7 mouse cellular contexts compared by ENCODE assay signal in genomic region chr13:67452021-67452309, GRCm38 (mm10). TPM values are rescaled to one million over a fixed set of nuclear protein-coding genes. Genes with fewer than 3 reads are reported as not detected.
DNase-seq lines count a peak whose midpoint lies in the region; ATAC-seq and TF ChIP-seq lines count a peak whose summit lies in the region.

No protein-coding gene starts in this region.

- ATAC-seq in embryonic facial prominence, embryonic 14.5 days (ENCODE audit: low read depth) = peak; percentile 41; the same call in 1 of the 2 replicates
- peak; percentile 40; the same call in 1 of the 2 replicates for ATAC-seq in intestine, embryonic 14.5 days (replicated peaks; ENCODE audit: low FRiP score, low TSS enrichment, low read depth)
- peak; percentile 17 for ATAC-seq in midbrain, embryonic 12.5 days (ENCODE audit: low FRiP score, low read depth)

- no peak for TF ChIP-seq CTCF in liver, adult 2 months (IDR thresholded peaks at IDR 0.05; ENCODE audit: low read depth, low read length)

- H3K27ac ChIP-seq in liver, adult 2 months (replicated peaks; ENCODE audit: insufficient read depth, low read depth, low read length) = peak overlapping the region; percentile 73
- H3K27ac ChIP-seq in embryonic facial prominence, embryonic 14.5 days (replicated peaks; ENCODE audit: low read depth, low read length) = peak overlapping the region; percentile 55
- peak overlapping the region; percentile 6; the same call in 1 of the 2 replicates for H3K27ac ChIP-seq in intestine, embryonic 14.5 days (ENCODE audit: low read depth)
- H3K27ac ChIP-seq in midbrain, embryonic 12.5 days (replicated peaks) = no peak overlapping the region

- peaks cover 10% of the 10 kb centered on the region for H3K36me3 ChIP-seq in liver, adult 2 months (ENCODE audit: control insufficient read depth, insufficient read depth, low read length)
- peaks cover 17% of the 10 kb centered on the region for H3K36me3 ChIP-seq in embryonic facial prominence, embryonic 14.5 days (ENCODE audit: control insufficient read depth, insufficient read depth, low read length)
- peaks cover 7% of the 10 kb centered on the region; the same call in 1 of the 2 replicates for H3K36me3 ChIP-seq in intestine, embryonic 14.5 days (ENCODE audit: control insufficient read depth, insufficient read depth, low read length)
- H3K36me3 ChIP-seq in midbrain, embryonic 12.5 days = no peaks in the 10 kb centered on the region

- no peaks in the 10 kb centered on the region for H3K27me3 ChIP-seq in liver, adult 2 months (ENCODE audit: control insufficient read depth, insufficient read depth, low read length)
- no peaks in the 10 kb centered on the region for H3K27me3 ChIP-seq in embryonic facial prominence, embryonic 14.5 days (replicated peaks; ENCODE audit: control insufficient read depth, insufficient read depth, low read length)
- no peaks in the 10 kb centered on the region for H3K27me3 ChIP-seq in intestine, embryonic 14.5 days (replicated peaks; ENCODE audit: control insufficient read depth, insufficient read depth, low read length)
- H3K27me3 ChIP-seq in midbrain, embryonic 12.5 days = no peaks in the 10 kb centered on the region

- peaks cover 1% of the 10 kb centered on the region; the same call in 1 of the 2 replicates for H3K4me1 ChIP-seq in liver, adult 2 months (ENCODE audit: control insufficient read depth, insufficient read depth, low read length)
- H3K4me1 ChIP-seq in embryonic facial prominence, embryonic 14.5 days (ENCODE audit: control insufficient read depth, insufficient read depth, low read length) = no peaks in the 10 kb centered on the region
- H3K4me1 ChIP-seq in intestine, embryonic 14.5 days (replicated peaks; ENCODE audit: control insufficient read depth, insufficient read depth, low read length) = no peaks in the 10 kb centered on the region; the same call in 1 of the 2 replicates
- H3K4me1 ChIP-seq in midbrain, embryonic 12.5 days = peaks cover 6% of the 10 kb centered on the region; the same call in 1 of the 2 replicates

- no peaks in the 10 kb centered on the region for H3K9me3 ChIP-seq in embryonic facial prominence, embryonic 14.5 days (ENCODE audit: control insufficient read depth, low read length)
- H3K9me3 ChIP-seq in intestine, embryonic 14.5 days (ENCODE audit: control insufficient read depth, low read length) = no peaks in the 10 kb centered on the region
- H3K9me3 ChIP-seq in midbrain, embryonic 12.5 days = no peaks in the 10 kb centered on the region

- H3K4me2 ChIP-seq in embryonic facial prominence, embryonic 14.5 days (ENCODE audit: low read depth, low read length) = peak overlapping the region; percentile 64
- H3K4me2 ChIP-seq in intestine, embryonic 14.5 days (ENCODE audit: low read length) = peak overlapping the region; percentile 77
- H3K4me2 ChIP-seq in midbrain, embryonic 12.5 days (replicated peaks) = peak overlapping the region; percentile 73

- no peaks in the 10 kb centered on the region; the same call in 1 of the 2 replicates for H3K79me2 ChIP-seq in liver, adult 2 months (ENCODE audit: control insufficient read depth, insufficient read depth, low read length)

- H3K9ac ChIP-seq in liver, adult 2 months (ENCODE audit: low read depth, low read length) = peak overlapping the region; percentile 28
- peak overlapping the region; percentile 69 for H3K9ac ChIP-seq in embryonic facial prominence, embryonic 14.5 days (ENCODE audit: low read depth, low read length)
- peak overlapping the region; percentile 48 for H3K9ac ChIP-seq in intestine, embryonic 14.5 days (ENCODE audit: low read length)
- H3K9ac ChIP-seq in midbrain, embryonic 12.5 days (replicated peaks) = peak overlapping the region; percentile 49; the same call in 1 of the 2 replicates

- no peak for TF ChIP-seq POLR2A in liver, adult 2 months (IDR thresholded peaks at IDR 0.05; ENCODE audit: extremely low read depth, insufficient read depth, low read length)

- DNase-seq in liver, adult 2 months (ENCODE audit: extremely low read depth, low read depth, low spot score) = no peak
- DNase-seq in liver = no peak
- DNase-seq in embryonic facial prominence, embryonic 14.5 days (ENCODE audit: low spot score) = no peak
- no peak for DNase-seq in intestine, embryonic 14.5 days (ENCODE audit: low spot score)
- no peak for DNase-seq in left cerebral cortex, adult 11 months (ENCODE audit: low spot score)
- DNase-seq in Muller cell, postnatal 12 days (ENCODE audit: inconsistent ontology term) = no peak

- peak overlapping the region; percentile 28 for H3K4me3 ChIP-seq in liver, adult 2 months (ENCODE audit: insufficient read depth, low read depth, low read length)
- H3K4me3 ChIP-seq in embryonic facial prominence, embryonic 14.5 days (ENCODE audit: low read depth, low read length) = peak overlapping the region; percentile 56
- H3K4me3 ChIP-seq in intestine, embryonic 14.5 days (ENCODE audit: low read depth, low read length) = peak overlapping the region; percentile 67
- peak overlapping the region; percentile 60 for H3K4me3 ChIP-seq in midbrain, embryonic 12.5 days

- 4% methylated on average over 3 of the region's 3 CpGs for WGBS in liver, adult 2 months
- WGBS in embryonic facial prominence, embryonic 14.5 days = 7% methylated on average over 3 of the region's 3 CpGs
- 4% methylated on average over 3 of the region's 3 CpGs for WGBS in intestine, embryonic 14.5 days
- WGBS in midbrain, embryonic 12.5 days = 2% methylated on average over 3 of the region's 3 CpGs

RNA-seq across cellular contexts. Expression of gene Zfp874a, which starts 0.5 kb away (rescaled TPM):
- total RNA-seq in liver, adult 2 months (2014; rRNA removed) = 26.6 and 32.5 TPM in 2 replicates
- polyA plus RNA-seq in liver, adult 2 months (2012; rRNA removed) = 2.3 and 4.5 TPM in 2 replicates
- polyA plus RNA-seq in embryonic facial prominence, embryonic 14.5 days (2014; fragmentation: Nextera tagmentation; extraction: Ambion mirVana) = 10.4 and 10.7 TPM in 2 replicates
- 8.8 and 9.0 TPM in 2 replicates for polyA plus RNA-seq in intestine, embryonic 14.5 days (2014; fragmentation: Nextera tagmentation; extraction: Ambion mirVana)
- 6.0 and 6.8 TPM in 2 replicates for polyA plus RNA-seq in midbrain, embryonic 12.5 days (2016; fragmentation: Nextera tagmentation; extraction: Ambion mirVana)

RNA-seq across cellular contexts. Expression of gene Zfp459, which starts 30.7 kb away (rescaled TPM):
- 0.07 and 0.28 TPM in 2 replicates for total RNA-seq in liver, adult 2 months (2014; rRNA removed)
- polyA plus RNA-seq in liver, adult 2 months (2012; rRNA removed) = 0.04 and 0.11 TPM in 2 replicates
- 0.56 and 1.0 TPM in 2 replicates for polyA plus RNA-seq in embryonic facial prominence, embryonic 14.5 days (2014; fragmentation: Nextera tagmentation; extraction: Ambion mirVana)
- polyA plus RNA-seq in intestine, embryonic 14.5 days (2014; fragmentation: Nextera tagmentation; extraction: Ambion mirVana) = 1.6 and 2.4 TPM in 2 replicates
- polyA plus RNA-seq in midbrain, embryonic 12.5 days (2016; fragmentation: Nextera tagmentation; extraction: Ambion mirVana) = 0.42 and 0.46 TPM in 2 replicates

RNA-seq across cellular contexts. Expression of gene Zfp874b, which starts 32.1 kb away (rescaled TPM):
- total RNA-seq in liver, adult 2 months (2014; rRNA removed) = 7.2 and 8.7 TPM in 2 replicates
- polyA plus RNA-seq in liver, adult 2 months (2012; rRNA removed) = 1.7 and 2.7 TPM in 2 replicates
- polyA plus RNA-seq in embryonic facial prominence, embryonic 14.5 days (2014; fragmentation: Nextera tagmentation; extraction: Ambion mirVana) = 2.5 and 3.1 TPM in 2 replicates
- polyA plus RNA-seq in intestine, embryonic 14.5 days (2014; fragmentation: Nextera tagmentation; extraction: Ambion mirVana) = 1.9 and 2.0 TPM in 2 replicates
- polyA plus RNA-seq in midbrain, embryonic 12.5 days (2016; fragmentation: Nextera tagmentation; extraction: Ambion mirVana) = 2.0 and 2.7 TPM in 2 replicates

RNA-seq across cellular contexts. Expression of gene Zfp58, which starts 48.4 kb away (rescaled TPM):
- total RNA-seq in liver, adult 2 months (2014; rRNA removed) = 3.8 and 5.2 TPM in 2 replicates
- 0.56 and 0.68 TPM in 2 replicates for polyA plus RNA-seq in liver, adult 2 months (2012; rRNA removed)
- 11.2 and 13.8 TPM in 2 replicates for polyA plus RNA-seq in embryonic facial prominence, embryonic 14.5 days (2014; fragmentation: Nextera tagmentation; extraction: Ambion mirVana)
- polyA plus RNA-seq in intestine, embryonic 14.5 days (2014; fragmentation: Nextera tagmentation; extraction: Ambion mirVana) = 10.1 and 13.0 TPM in 2 replicates
- 16.7 and 16.8 TPM in 2 replicates for polyA plus RNA-seq in midbrain, embryonic 12.5 days (2016; fragmentation: Nextera tagmentation; extraction: Ambion mirVana)

RNA-seq across cellular contexts. Expression of gene Zfp429, which starts 52.3 kb away (rescaled TPM):
- 3.0 TPM in 2 replicates for total RNA-seq in liver, adult 2 months (2014; rRNA removed)
- polyA plus RNA-seq in liver, adult 2 months (2012; rRNA removed) = 0.69 and 1.00 TPM in 2 replicates
- 6.8 and 8.1 TPM in 2 replicates for polyA plus RNA-seq in embryonic facial prominence, embryonic 14.5 days (2014; fragmentation: Nextera tagmentation; extraction: Ambion mirVana)
- 6.8 and 7.2 TPM in 2 replicates for polyA plus RNA-seq in intestine, embryonic 14.5 days (2014; fragmentation: Nextera tagmentation; extraction: Ambion mirVana)
- polyA plus RNA-seq in midbrain, embryonic 12.5 days (2016; fragmentation: Nextera tagmentation; extraction: Ambion mirVana) = 2.9 and 4.3 TPM in 2 replicates
